Mouse (Mus musculus) myocyte (in vitro differentiated cells): ENCODE data around the gene Mfsd10.

Source experiments
- E2F4 ChIP-seq: IDR thresholded peaks from one replicate; pipeline ENCODE4 v1.6.1; 2011; ENCODE audit warnings: mild to moderate bottlenecking, control low read depth, moderate library complexity; ENCODE audit not compliant: insufficient read depth
- MAX ChIP-seq: IDR thresholded peaks from one replicate; pipeline ENCODE4 v1.6.1; 2011; ENCODE audit warnings: low read depth, mild to moderate bottlenecking, control low read depth
- MYOD1 ChIP-seq, 3 experiments: IDR thresholded peaks; one replicate each; pipeline ENCODE4 v1.6.1; 2011; ENCODE audit warnings: control low read depth in 2 of 3, low read depth in 2 of 3, mild to moderate bottlenecking in 2 of 3, moderate library complexity in 1 of 3; ENCODE audit not compliant: insufficient read length in 2 of 3, control insufficient read depth in 1 of 3
- POLR2A ChIP-seq: IDR thresholded peaks from one replicate; pipeline ENCODE4 v1.6.1; 2011; ENCODE audit warnings: low read depth, mild to moderate bottlenecking, control low read depth, moderate library complexity; ENCODE audit not compliant: insufficient read length

DNA sequence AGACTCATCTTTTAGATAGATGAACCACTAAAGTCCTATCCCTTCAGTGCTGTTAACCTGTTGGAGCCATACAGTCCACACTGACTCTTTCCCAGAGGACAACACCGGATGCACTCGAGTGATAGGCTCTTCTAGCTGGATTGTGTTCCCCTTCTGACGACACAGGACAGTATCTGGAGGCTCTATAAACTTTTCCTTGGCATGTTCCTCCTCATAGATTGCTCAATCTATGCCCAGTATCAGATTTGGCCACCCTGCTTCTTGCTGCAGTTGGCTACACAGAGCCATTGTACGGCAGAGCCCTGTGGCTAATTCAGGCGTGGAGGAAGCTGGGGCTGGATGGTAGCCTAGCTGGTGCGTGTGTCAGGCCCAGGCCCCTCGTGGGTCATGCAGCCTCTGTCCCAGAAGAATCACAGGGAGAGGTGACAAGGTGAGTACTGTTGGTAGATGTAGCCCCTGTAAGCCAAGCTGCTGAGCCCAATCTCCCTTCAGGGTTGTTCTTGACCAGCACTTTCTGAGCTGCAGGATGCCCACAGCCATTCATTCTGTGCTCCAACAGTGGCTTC is 662 bp upstream of the Mfsd10 start:
- TF ChIP-seq MAX (no peak), E2F4 (no peak), MYOD1 (IDR thresholded peaks at IDR 0.05; ENCODE audit: control insufficient read depth in 1 of 3, insufficient read length in 2 of 3, low read depth in 2 of 3) (no peak), POLR2A (no peak)
